Mouse (Mus musculus) embryonic facial prominence, embryonic 14.5 days (tissue): Measurements from ENCODE around the gene Prrx1. TPM values are rescaled to one million over a fixed set of nuclear protein-coding genes. Genes with fewer than 3 reads are reported as not detected.
A peak's percentile ranks its signal among the peaks of the same experiment; 100 is the strongest.

Experiments
- ATAC-seq: fragments of 200-750 bp; cut with Nextera tagmentation; 2 replicates; pipeline ENCODE4 v1.8.0; 2017; ENCODE audit warnings: low read depth, moderate number of reproducible peaks, moderate TSS enrichment
- DNase-seq: peaks from one replicate; pipeline ENCODE4 v3.0.0-alpha.2; 2015; ENCODE audit warnings: low spot score
- H3K27ac ChIP-seq: fragments of 300-500 bp; sonication (generic); replicated peaks from 2 replicates; pipeline ENCODE4 v1.5.1; 2014; ENCODE audit warnings: low read depth, mild to moderate bottlenecking, low read length, moderate library complexity
- H3K27me3 ChIP-seq: fragments of 300-500 bp; sonication (generic); replicated peaks from 2 replicates; pipeline ENCODE4 v1.6.1; 2014; ENCODE audit warnings: low read length; ENCODE audit not compliant: control insufficient read depth, insufficient read depth
- H3K36me3 ChIP-seq: fragments of 300-500 bp; sonication (generic); 2 replicates; pipeline ENCODE4 v1.6.1; 2014; ENCODE audit warnings: low read length, mixed read lengths; ENCODE audit not compliant: control insufficient read depth, insufficient read depth
- H3K4me1 ChIP-seq: fragments of 300-500 bp; sonication (generic); 2 replicates; pipeline ENCODE4 v1.6.1; 2014; ENCODE audit warnings: antibody characterized with exemption, low read length; ENCODE audit not compliant: control insufficient read depth, insufficient read depth
- H3K4me2 ChIP-seq: fragments of 300-500 bp; sonication (generic); 2 replicates; pipeline ENCODE4 v1.6.1; 2014; ENCODE audit warnings: low read depth, mild to moderate bottlenecking, low read length, moderate library complexity, mixed read lengths
- H3K4me3 ChIP-seq: fragments of 300-500 bp; sonication (generic); 2 replicates; pipeline ENCODE4 v1.5.1; 2014; ENCODE audit warnings: low read depth, mild to moderate bottlenecking, low read length
- H3K9ac ChIP-seq: fragments of 300-500 bp; sonication (generic); 2 replicates; pipeline ENCODE4 v1.6.1; 2014; ENCODE audit warnings: low read depth, mild to moderate bottlenecking, low read length, moderate library complexity, mixed read lengths
- H3K9me3 ChIP-seq: fragments of 300-500 bp; sonication (generic); 2 replicates; pipeline ENCODE4 v1.6.1; 2016; ENCODE audit warnings: low read length; ENCODE audit not compliant: control insufficient read depth
- WGBS: fragments of 180-500 bp; shearing (Covaris S2); extraction: QIAGEN DNeasy Blood & Tissue Kit; methylation state at CpG from one replicate; pipeline ENCODE4 v1.1.7; 2014; 5-methylcytosine and 5-hydroxymethylcytosine counted together
- polyA plus RNA-seq: library from polyadenylated mRNA; unstranded; fragments of >200 nt; fragmentation: Nextera tagmentation; extraction: Ambion mirVana; gene quantifications from 2 replicates; pipeline ENCODE4 v1.2.1, GENCODE M21; 2014

Gene Prrx1
- polyA plus RNA-seq, 1 experiment from 2014 or later, result 105 TPM

DNA sequence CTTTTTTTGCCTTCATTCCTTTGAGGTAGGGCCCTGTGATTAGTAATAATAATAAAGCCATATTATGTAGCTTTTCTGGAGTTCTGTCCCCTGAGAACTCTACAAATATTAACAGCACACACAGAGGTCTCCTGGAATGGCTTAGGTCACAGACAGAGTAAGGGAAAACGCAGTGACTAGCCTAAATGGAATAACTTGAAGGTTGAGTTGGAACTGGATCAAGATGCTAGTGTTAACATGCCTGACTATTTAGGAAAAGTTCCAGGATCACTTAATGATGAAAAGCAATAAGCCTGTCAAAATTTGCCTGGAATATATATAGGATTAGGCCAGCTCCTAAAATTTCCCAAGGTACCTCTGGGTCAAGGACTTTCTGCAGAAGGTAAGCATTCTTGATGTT is 28.0 kb downstream of the Prrx1 start:
- Histone ChIP-seq H3K27ac (peak overlapping the region; percentile 61), H3K4me2 (no peak overlapping the region), H3K36me3 (no peaks in the 10 kb centered on the region), H3K4me3 (no peak overlapping the region), H3K9me3 (no peaks in the 10 kb centered on the region), H3K4me1 (peaks cover 61% of the 10 kb centered on the region), H3K9ac (no peak overlapping the region), H3K27me3 (no peaks in the 10 kb centered on the region)
- 35% methylated on average over 1 of the region's 1 CpGs for WGBS
- DNase-seq (no peak), ATAC-seq (no peak)

DNA sequence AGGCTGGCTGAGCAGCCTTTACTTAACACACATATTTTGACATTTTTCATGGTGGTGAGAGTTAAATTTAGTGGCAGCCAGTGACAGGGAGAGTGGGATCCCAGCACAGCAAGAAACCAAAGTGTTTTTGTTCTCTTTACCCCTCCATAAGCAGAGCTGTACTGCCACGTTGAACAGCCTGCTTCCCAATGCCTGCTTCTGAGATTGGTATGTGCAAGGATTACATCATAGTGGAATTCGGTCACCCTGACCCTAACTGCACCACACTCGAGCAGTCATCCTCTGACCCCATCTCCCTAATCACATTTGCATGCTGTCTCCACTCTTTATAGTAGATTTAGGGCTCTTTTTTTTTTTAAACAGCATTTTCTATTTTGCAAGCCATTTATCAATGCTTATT is 28.4 kb downstream of the Prrx1 start:
- H3K9me3 ChIP-seq, result no peaks in the 10 kb centered on the region
- H3K4me3 ChIP-seq, result no peak overlapping the region
- DNase-seq (no peak), ATAC-seq (no peak)
- H3K27me3 ChIP-seq, result no peaks in the 10 kb centered on the region
- no peak overlapping the region for H3K9ac ChIP-seq
- peaks cover 60% of the 10 kb centered on the region for H3K4me1 ChIP-seq
- no peaks in the 10 kb centered on the region for H3K36me3 ChIP-seq
- H3K4me2 ChIP-seq, result no peak overlapping the region
- peak overlapping the region; percentile 61 for H3K27ac ChIP-seq
- WGBS, result 16% methylated on average over 3 of the region's 3 CpGs

DNA sequence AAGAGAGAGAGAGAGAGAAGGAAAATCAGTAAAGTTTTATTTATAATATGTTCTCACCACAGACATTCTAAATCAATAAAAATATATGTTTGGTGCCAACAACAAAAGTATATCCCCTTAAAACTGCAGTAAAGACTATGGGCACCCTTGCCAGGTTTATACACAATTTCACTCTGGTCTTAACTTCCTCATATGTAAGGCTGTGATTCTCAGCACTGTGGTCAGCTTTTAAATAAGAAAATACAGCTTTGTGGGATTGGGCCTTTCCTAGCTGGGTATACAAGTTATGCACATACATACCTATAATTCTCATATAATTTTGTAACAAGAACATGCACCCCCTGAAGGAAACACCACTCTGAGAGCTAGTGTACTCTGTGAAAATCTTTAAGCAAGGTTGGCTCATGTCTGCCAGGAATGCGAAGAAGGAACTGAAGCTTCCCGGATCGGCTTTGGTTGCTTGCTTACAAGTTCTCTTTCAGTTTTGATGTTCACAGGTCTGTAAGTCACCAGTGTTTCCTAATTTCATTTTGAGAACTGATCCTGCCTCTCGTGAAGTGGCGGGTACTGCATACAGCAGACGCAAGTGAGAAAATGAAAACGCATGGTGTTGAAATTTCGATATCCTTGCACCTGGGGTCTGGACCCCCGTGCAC is 29.4 kb downstream of the Prrx1 start:
- 54% methylated on average over 9 of the region's 9 CpGs for WGBS
- peak; percentile 22; the same call in 1 of the 2 replicates for ATAC-seq
- peaks cover 56% of the 10 kb centered on the region for H3K4me1 ChIP-seq
- H3K36me3 ChIP-seq, result no peaks in the 10 kb centered on the region
- no peak overlapping the region for H3K4me3 ChIP-seq
- no peak overlapping the region for H3K9ac ChIP-seq
- no peak overlapping the region for H3K4me2 ChIP-seq
- H3K27me3 ChIP-seq, result no peaks in the 10 kb centered on the region
- peak; percentile 61 for DNase-seq
- H3K9me3 ChIP-seq, result no peaks in the 10 kb centered on the region
- H3K27ac ChIP-seq, result peak overlapping the region; percentile 48

DNA sequence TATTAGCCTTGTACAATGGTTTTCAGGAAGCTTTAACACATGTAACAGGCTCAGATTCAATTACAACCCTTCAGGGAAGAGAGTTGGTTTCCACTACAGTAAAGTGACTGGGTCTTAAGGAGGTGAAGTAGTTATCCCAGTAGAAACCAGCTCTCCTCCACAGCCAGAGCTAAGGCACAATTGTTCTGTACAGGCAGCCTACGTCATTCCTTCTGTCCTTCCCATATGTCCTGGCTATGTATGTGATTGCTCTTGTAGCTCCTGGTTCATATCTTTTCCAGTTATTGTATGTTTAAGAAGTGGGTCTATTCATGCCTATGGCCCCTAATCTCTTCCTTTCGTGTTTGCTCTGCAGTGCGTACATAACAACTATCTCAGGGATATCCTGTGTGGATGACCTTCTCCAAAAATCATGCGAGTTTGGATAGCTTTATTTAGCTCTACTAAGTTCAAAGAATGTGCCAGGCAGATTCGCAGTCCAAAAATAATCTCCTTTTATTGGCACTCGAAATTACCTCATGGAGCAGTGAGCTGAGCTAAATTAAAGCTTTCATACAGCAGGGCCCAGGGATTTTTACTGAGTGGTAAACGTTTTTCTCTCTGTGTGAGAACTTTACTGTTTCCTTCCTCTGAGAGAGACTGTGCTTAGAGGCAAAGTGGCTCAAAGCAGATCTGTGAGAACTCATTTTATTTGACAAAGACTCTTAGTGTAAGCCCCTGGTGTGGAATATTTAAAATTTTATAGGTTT is 31.9 kb downstream of the Prrx1 start:
- Histone ChIP-seq H3K9me3 (no peaks in the 10 kb centered on the region), H3K4me1 (peaks cover 46% of the 10 kb centered on the region), H3K4me3 (no peak overlapping the region), H3K27ac (peak overlapping the region; percentile 30), H3K4me2 (no peak overlapping the region), H3K36me3 (0 out of 2 replicates have a peak, but pooled peaks cover 4% of the 10 kb centered on the region), H3K9ac (no peak overlapping the region), H3K27me3 (no peaks in the 10 kb centered on the region)
- ATAC-seq (no peak), DNase-seq (peak; percentile 55)
- WGBS, result 51% methylated on average over 7 of the region's 7 CpGs

DNA sequence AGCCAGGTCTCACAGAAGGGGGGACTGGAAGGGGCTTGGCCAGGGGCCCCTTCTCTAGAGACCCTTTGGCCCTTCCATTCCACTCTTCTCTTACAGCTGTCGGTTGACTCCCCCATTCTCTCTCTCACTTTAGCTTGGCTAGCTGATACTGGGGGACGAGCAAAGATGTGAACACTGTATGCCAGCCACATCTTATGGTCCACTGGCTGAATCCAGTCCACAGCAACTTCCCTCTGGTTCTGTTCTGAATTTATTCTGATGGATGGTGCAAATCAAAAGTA is 32.7 kb downstream of the Prrx1 start:
- no peak for ATAC-seq
- 52% methylated on average over 2 of the region's 2 CpGs for WGBS
- no peak overlapping the region for H3K4me2 ChIP-seq

DNA sequence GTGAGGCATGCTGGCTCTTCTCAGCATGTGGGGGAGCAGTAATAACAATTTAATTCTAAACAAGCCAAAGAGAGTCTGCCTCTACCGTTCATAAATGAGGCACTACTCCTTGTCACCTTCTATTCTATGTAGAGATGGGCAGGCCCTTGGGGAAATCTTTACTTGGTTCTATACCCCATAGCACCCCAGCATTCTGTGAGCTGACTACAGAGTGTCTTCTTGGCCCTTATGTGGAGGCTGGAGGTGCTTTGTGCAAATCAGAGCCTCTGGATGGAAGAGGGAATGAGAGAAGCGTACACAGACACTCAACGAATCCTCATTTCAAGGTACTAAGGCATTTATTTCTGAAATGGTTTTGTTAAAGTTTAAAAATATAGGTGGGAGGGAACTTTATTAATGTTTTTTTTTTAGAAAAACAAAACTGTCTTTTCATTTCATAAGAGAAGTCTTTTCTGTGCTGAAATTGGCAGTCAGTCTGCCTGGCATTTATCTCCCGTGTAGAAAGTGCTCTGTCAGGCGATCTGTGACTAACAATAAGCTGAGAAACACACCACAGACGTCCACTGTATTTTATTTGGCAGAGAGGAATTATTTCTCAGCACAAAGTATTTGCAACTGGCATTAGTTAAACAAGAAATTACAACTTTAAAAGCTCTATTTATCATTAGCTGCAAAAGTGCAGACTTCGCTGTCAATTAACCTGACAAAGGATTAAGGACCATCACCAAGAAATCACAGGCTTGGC is 33.2 kb downstream of the Prrx1 start:
- no peak overlapping the region for H3K4me2 ChIP-seq
- H3K4me3 ChIP-seq, result no peak overlapping the region
- DNase-seq, result no peak
- no peak overlapping the region for H3K9ac ChIP-seq
- H3K4me1 ChIP-seq, result peaks cover 40% of the 10 kb centered on the region
- H3K9me3 ChIP-seq, result no peaks in the 10 kb centered on the region
- WGBS, result 50% methylated on average over 7 of the region's 7 CpGs
- no peaks in the 10 kb centered on the region for H3K27me3 ChIP-seq
- 0 out of 2 replicates have a peak, but pooled peaks cover 9% of the 10 kb centered on the region for H3K36me3 ChIP-seq
- H3K27ac ChIP-seq, result peak overlapping the region; percentile 1; the same call in 1 of the 2 replicates
- no peak for ATAC-seq

More for the DNA sequence above, 32.7 kb downstream of the Prrx1 start:
- Histone ChIP-seq H3K27me3 (no peaks in the 10 kb centered on the region), H3K36me3 (0 out of 2 replicates have a peak, but pooled peaks cover 9% of the 10 kb centered on the region), H3K4me1 (peaks cover 43% of the 10 kb centered on the region), H3K9ac (no peak overlapping the region), H3K9me3 (no peaks in the 10 kb centered on the region), H3K4me3 (no peak overlapping the region), H3K27ac (peak overlapping the region; percentile 1; the same call in 1 of the 2 replicates)
- DNase-seq, result no peak

DNA sequence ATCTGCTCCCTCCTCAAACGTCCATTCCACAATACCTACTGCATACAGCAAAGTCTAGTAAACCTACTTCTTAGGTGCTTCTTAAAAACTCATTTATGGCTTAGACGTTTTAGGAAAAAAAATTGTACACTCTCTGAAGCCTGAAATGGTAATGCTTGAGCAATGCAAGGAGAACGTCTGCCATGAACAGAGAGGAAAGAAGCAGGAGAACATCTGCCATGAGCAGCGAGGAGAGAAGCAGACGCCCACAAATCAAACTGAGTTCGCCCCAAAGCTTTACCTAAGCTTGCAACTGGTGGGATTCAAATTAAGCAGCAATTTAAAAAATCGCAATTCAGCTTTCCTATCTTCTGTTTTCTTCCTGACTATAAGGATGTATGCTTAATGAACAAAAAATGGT is 36.4 kb downstream of the Prrx1 start:
- Histone ChIP-seq H3K27me3 (no peaks in the 10 kb centered on the region), H3K4me2 (no peak overlapping the region), H3K9me3 (no peaks in the 10 kb centered on the region), H3K4me1 (peaks cover 15% of the 10 kb centered on the region), H3K27ac (no peak overlapping the region), H3K4me3 (no peak overlapping the region), H3K9ac (no peak overlapping the region), H3K36me3 (peaks cover 23% of the 10 kb centered on the region; the same call in 1 of the 2 replicates)
- DNase-seq, result no peak
- no peak for ATAC-seq
- WGBS, result 76% methylated on average over 7 of the region's 7 CpGs

DNA sequence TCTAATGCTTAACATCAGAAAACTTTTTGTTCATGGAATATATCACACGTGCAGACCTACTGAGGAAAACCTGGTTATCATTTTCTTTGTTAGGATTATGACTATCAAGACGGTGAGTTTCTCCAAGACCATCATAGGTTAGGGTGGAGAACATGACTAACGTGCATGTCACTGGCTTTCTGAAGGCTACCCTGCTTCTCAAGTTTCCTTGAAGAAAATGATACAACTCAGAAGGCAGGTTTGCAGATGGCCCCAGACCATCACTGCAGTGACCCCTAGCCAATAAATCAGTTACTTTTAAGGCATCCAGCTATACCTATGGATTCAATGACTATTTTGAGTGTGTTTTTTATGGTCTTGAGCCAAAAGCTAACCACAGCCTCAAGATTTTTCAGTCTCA is 38.6 kb downstream of the Prrx1 start:
- Histone ChIP-seq H3K36me3 (peaks cover 26% of the 10 kb centered on the region; the same call in 1 of the 2 replicates), H3K9ac (no peak overlapping the region), H3K4me3 (no peak overlapping the region), H3K27ac (no peak overlapping the region), H3K4me1 (peaks cover 2% of the 10 kb centered on the region; the same call in 1 of the 2 replicates), H3K9me3 (no peaks in the 10 kb centered on the region), H3K4me2 (no peak overlapping the region), H3K27me3 (no peaks in the 10 kb centered on the region)
- no peak for DNase-seq
- ATAC-seq, result no peak
- 79% methylated on average over 3 of the region's 3 CpGs for WGBS
